Mouse (Mus musculus): ENCODE data around the gene Galnt15. TPM values are rescaled to one million over a fixed set of nuclear protein-coding genes. Genes with fewer than 3 reads are reported as not detected.

Galnt15 gene
- polyA plus RNA-seq, 1 experiment from 2014 or later: not detected

- Histone ChIP-seq H3K9me3 (ENCODE audit: control insufficient read depth, low read length) (no peaks in the 10 kb centered on the region), H3K4me3 (ENCODE audit: low read depth, low read length) (no peak overlapping the region), H3K36me3 (ENCODE audit: control insufficient read depth, insufficient read depth, low read length) (no peaks in the 10 kb centered on the region), H3K27me3 (ENCODE audit: control insufficient read depth, insufficient read depth, low read length) (no peaks in the 10 kb centered on the region), H3K4me2 (ENCODE audit: low read depth, severe bottlenecking) (no peak overlapping the region), H3K9ac (ENCODE audit: low read length) (no peak overlapping the region), H3K27ac (replicated peaks; ENCODE audit: low read depth, low read length) (no peak overlapping the region), H3K4me1 (ENCODE audit: control insufficient read depth, insufficient read depth, low read length) (peaks cover 7% of the 10 kb centered on the region; the same call in 1 of the 2 replicates)
- no peak for DNase-seq (ENCODE audit: low spot score)
- WGBS: 84% methylated on average over 4 of the region's 4 CpGs
- no peak for ATAC-seq (ENCODE audit: insufficient number of reproducible peaks, low FRiP score, low TSS enrichment, low read depth)
Measured at GRCm38 (mm10) chr14:32023891-32024290, 4.9 kb upstream of the Galnt15 start.

- Histone ChIP-seq H3K4me3 (ENCODE audit: low read depth, low read length) (no peak overlapping the region), H3K27ac (replicated peaks; ENCODE audit: low read depth, low read length) (no peak overlapping the region), H3K27me3 (ENCODE audit: control insufficient read depth, insufficient read depth, low read length) (no peaks in the 10 kb centered on the region), H3K36me3 (ENCODE audit: control insufficient read depth, insufficient read depth, low read length) (no peaks in the 10 kb centered on the region), H3K4me2 (ENCODE audit: low read depth, severe bottlenecking) (no peak overlapping the region), H3K4me1 (ENCODE audit: control insufficient read depth, insufficient read depth, low read length) (peaks cover 10% of the 10 kb centered on the region; the same call in 1 of the 2 replicates), H3K9me3 (ENCODE audit: control insufficient read depth, low read length) (no peaks in the 10 kb centered on the region), H3K9ac (ENCODE audit: low read length) (no peak overlapping the region)
- 50% methylated on average over 7 of the region's 7 CpGs for WGBS
- ATAC-seq (ENCODE audit: insufficient number of reproducible peaks, low FRiP score, low TSS enrichment, low read depth): no peak
- DNase-seq (ENCODE audit: low spot score): no peak
Measured at GRCm38 (mm10) chr14:32027218-32027617, 1.6 kb upstream of the Galnt15 start.

GRCm38 (mm10) chr14:32029411-32029992 is 713 bp downstream of the Galnt15 start:
- Histone ChIP-seq H3K4me2 (ENCODE audit: low read depth, severe bottlenecking) (no peak overlapping the region), H3K4me1 (ENCODE audit: control insufficient read depth, insufficient read depth, low read length) (peaks cover 10% of the 10 kb centered on the region; the same call in 1 of the 2 replicates), H3K9ac (ENCODE audit: low read length) (no peak overlapping the region), H3K27ac (replicated peaks; ENCODE audit: low read depth, low read length) (no peak overlapping the region), H3K27me3 (ENCODE audit: control insufficient read depth, insufficient read depth, low read length) (no peaks in the 10 kb centered on the region), H3K36me3 (ENCODE audit: control insufficient read depth, insufficient read depth, low read length) (no peaks in the 10 kb centered on the region), H3K4me3 (ENCODE audit: low read depth, low read length) (no peak overlapping the region), H3K9me3 (ENCODE audit: control insufficient read depth, low read length) (no peaks in the 10 kb centered on the region)
- ATAC-seq (ENCODE audit: insufficient number of reproducible peaks, low FRiP score, low TSS enrichment, low read depth): no peak
- DNase-seq (ENCODE audit: low spot score): no peak
- WGBS: 65% methylated on average over 14 of the region's 14 CpGs

GRCm38 (mm10) chr14:32030073-32030472 is 1.3 kb downstream of the Galnt15 start:
- Histone ChIP-seq H3K36me3 (ENCODE audit: control insufficient read depth, insufficient read depth, low read length) (no peaks in the 10 kb centered on the region), H3K4me3 (ENCODE audit: low read depth, low read length) (no peak overlapping the region), H3K4me2 (ENCODE audit: low read depth, severe bottlenecking) (no peak overlapping the region), H3K4me1 (ENCODE audit: control insufficient read depth, insufficient read depth, low read length) (peaks cover 10% of the 10 kb centered on the region; the same call in 1 of the 2 replicates), H3K27me3 (ENCODE audit: control insufficient read depth, insufficient read depth, low read length) (no peaks in the 10 kb centered on the region), H3K9ac (ENCODE audit: low read length) (no peak overlapping the region), H3K9me3 (ENCODE audit: control insufficient read depth, low read length) (no peaks in the 10 kb centered on the region), H3K27ac (replicated peaks; ENCODE audit: low read depth, low read length) (no peak overlapping the region)
- DNase-seq (ENCODE audit: low spot score): no peak
- ATAC-seq (ENCODE audit: insufficient number of reproducible peaks, low FRiP score, low TSS enrichment, low read depth): no peak
- 70% methylated on average over 5 of the region's 5 CpGs for WGBS

GRCm38 (mm10) chr14:32032522-32032921 is 3.7 kb downstream of the Galnt15 start:
- Histone ChIP-seq H3K9me3 (ENCODE audit: control insufficient read depth, low read length) (no peaks in the 10 kb centered on the region), H3K27ac (replicated peaks; ENCODE audit: low read depth, low read length) (no peak overlapping the region), H3K36me3 (ENCODE audit: control insufficient read depth, insufficient read depth, low read length) (no peaks in the 10 kb centered on the region), H3K4me1 (ENCODE audit: control insufficient read depth, insufficient read depth, low read length) (peaks cover 10% of the 10 kb centered on the region; the same call in 1 of the 2 replicates), H3K27me3 (ENCODE audit: control insufficient read depth, insufficient read depth, low read length) (no peaks in the 10 kb centered on the region), H3K4me3 (ENCODE audit: low read depth, low read length) (no peak overlapping the region), H3K9ac (ENCODE audit: low read length) (no peak overlapping the region), H3K4me2 (ENCODE audit: low read depth, severe bottlenecking) (no peak overlapping the region)
- DNase-seq (ENCODE audit: low spot score) (peak; percentile 77), ATAC-seq (ENCODE audit: insufficient number of reproducible peaks, low FRiP score, low TSS enrichment, low read depth) (no peak)
- WGBS: 8% methylated on average over 4 of the region's 4 CpGs

- ATAC-seq (ENCODE audit: insufficient number of reproducible peaks, low FRiP score, low TSS enrichment, low read depth) (no peak), DNase-seq (ENCODE audit: low spot score) (no peak)
- Histone ChIP-seq H3K4me1 (ENCODE audit: control insufficient read depth, insufficient read depth, low read length) (no peaks in the 10 kb centered on the region), H3K9me3 (ENCODE audit: control insufficient read depth, low read length) (no peaks in the 10 kb centered on the region), H3K27ac (replicated peaks; ENCODE audit: low read depth, low read length) (no peak overlapping the region), H3K4me2 (ENCODE audit: low read depth, severe bottlenecking) (no peak overlapping the region), H3K4me3 (ENCODE audit: low read depth, low read length) (no peak overlapping the region), H3K27me3 (ENCODE audit: control insufficient read depth, insufficient read depth, low read length) (no peaks in the 10 kb centered on the region), H3K9ac (ENCODE audit: low read length) (no peak overlapping the region), H3K36me3 (ENCODE audit: control insufficient read depth, insufficient read depth, low read length) (no peaks in the 10 kb centered on the region)
- 77% methylated on average over 5 of the region's 5 CpGs for WGBS
Measured at GRCm38 (mm10) chr14:32036482-32036881, 7.7 kb downstream of the Galnt15 start.

GRCm38 (mm10) chr14:32037661-32038252 is 9.0 kb downstream of the Galnt15 start:
- 84% methylated on average over 8 of the region's 8 CpGs for WGBS
- Histone ChIP-seq H3K9me3 (ENCODE audit: control insufficient read depth, low read length) (no peaks in the 10 kb centered on the region), H3K27ac (replicated peaks; ENCODE audit: low read depth, low read length) (no peak overlapping the region), H3K4me2 (ENCODE audit: low read depth, severe bottlenecking) (no peak overlapping the region), H3K36me3 (ENCODE audit: control insufficient read depth, insufficient read depth, low read length) (no peaks in the 10 kb centered on the region), H3K27me3 (ENCODE audit: control insufficient read depth, insufficient read depth, low read length) (no peaks in the 10 kb centered on the region), H3K9ac (ENCODE audit: low read length) (no peak overlapping the region), H3K4me3 (ENCODE audit: low read depth, low read length) (no peak overlapping the region), H3K4me1 (ENCODE audit: control insufficient read depth, insufficient read depth, low read length) (no peaks in the 10 kb centered on the region)
- DNase-seq (ENCODE audit: low spot score): no peak
- ATAC-seq (ENCODE audit: insufficient number of reproducible peaks, low FRiP score, low TSS enrichment, low read depth): no peak

- Histone ChIP-seq H3K4me3 (ENCODE audit: low read depth, low read length) (no peak overlapping the region), H3K4me2 (ENCODE audit: low read depth, severe bottlenecking) (no peak overlapping the region)
- no peak for DNase-seq (ENCODE audit: low spot score)
Measured at GRCm38 (mm10) chr14:32042108-32042507, 13.3 kb downstream of the Galnt15 start.

More at GRCm38 (mm10) chr14:32042108-32042507, 13.3 kb downstream of the Galnt15 start:
- no peaks in the 10 kb centered on the region for H3K4me1 ChIP-seq (ENCODE audit: control insufficient read depth, insufficient read depth, low read length)
- 36% methylated on average over 5 of the region's 5 CpGs for WGBS
- no peak overlapping the region for H3K27ac ChIP-seq (replicated peaks; ENCODE audit: low read depth, low read length)
- H3K9ac ChIP-seq (ENCODE audit: low read length): no peak overlapping the region
- no peaks in the 10 kb centered on the region for H3K9me3 ChIP-seq (ENCODE audit: control insufficient read depth, low read length)
- no peak for ATAC-seq (ENCODE audit: insufficient number of reproducible peaks, low FRiP score, low TSS enrichment, low read depth)
- no peaks in the 10 kb centered on the region for H3K36me3 ChIP-seq (ENCODE audit: control insufficient read depth, insufficient read depth, low read length)
- no peaks in the 10 kb centered on the region for H3K27me3 ChIP-seq (ENCODE audit: control insufficient read depth, insufficient read depth, low read length)

Measured in limb, embryonic 11.5 days (tissue).